Mouse (Mus musculus): Measurements from ENCODE around the gene Golph3l. TPM values are rescaled to one million over a fixed set of nuclear protein-coding genes. Genes with fewer than 3 reads are reported as not detected.

Golph3l gene
- 32.5 and 36.4 TPM in 2 replicates for polyA plus RNA-seq (2012; rRNA removed)

GRCm38 (mm10) chr3:95588604-95589086 is at the start of gene Golph3l:
Gene Golph3l (plus strand): TSS chr3:95588934.

DNA sequence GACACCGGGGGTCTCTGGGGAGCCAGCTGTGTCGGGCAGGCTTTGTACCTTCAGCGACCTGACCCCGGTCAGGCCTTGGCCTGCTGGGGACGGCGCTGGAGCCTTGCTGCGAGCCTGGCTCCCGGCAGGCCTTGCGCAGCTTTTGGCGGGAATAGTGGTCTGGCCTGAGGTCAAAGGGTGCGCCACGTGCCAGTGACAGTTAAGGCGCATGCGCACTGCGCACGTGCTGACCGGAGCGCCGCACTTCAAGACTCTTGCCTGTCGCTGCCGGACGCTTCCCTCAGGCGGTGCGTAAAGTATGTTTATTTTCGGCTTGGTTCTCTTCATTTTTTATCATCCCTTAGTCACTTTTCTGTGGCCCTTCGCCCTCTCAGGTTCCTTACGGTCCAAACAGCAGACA is 29.3 kb upstream of the Golph3l start, which contains the start of gene Hormad1:
Gene Hormad1, plus strand, starts transcription at position 241 of the 400 bp plus-strand sequence.

DNA sequence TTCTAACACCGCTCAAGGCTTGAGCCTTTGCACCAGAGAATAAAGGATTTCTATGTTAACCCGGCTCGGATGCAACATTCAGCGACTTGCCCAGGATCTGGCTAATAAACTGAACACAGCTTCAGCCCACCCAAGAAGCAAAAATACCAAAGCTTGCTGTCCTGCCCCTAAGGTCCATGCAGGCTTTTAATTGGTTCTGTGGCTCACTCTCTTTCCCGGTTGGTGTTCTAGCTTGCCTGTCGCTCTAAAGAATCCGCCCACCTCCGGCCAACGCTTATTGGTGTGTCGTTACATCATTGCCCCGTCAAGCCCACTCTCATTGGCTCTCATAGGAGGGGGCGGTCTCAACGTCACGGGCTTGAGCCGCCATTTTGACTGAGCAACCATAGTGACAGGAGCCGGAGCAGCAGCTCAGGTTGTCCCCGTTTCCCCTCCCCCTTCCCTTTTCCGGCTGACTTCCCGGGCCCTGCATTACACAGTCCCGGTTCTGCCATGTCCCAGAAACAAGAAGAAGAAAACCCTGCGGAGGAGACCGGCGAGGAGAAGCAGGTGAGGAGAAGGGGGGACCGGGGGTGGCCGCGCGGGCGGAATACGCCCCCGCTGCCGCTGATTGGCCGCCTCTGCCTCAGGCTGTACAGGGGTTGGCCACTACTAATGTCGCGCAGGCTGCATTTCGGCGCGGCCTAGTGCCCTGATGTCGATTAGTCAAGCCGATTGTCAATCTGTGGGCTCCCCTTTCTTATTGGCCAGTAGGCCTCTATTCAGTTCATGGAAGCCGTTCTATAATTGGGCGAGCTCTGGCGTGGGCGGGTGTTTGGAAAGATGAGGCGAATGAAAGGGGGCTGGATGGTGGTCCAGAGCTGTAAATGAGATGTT is 36.1 kb downstream of the Golph3l start, which contains the start of gene Ensa:
Gene Ensa, plus strand, starts transcription at position 366 of the 876 bp plus-strand sequence.

GRCm38 (mm10) chr3:95658236-95658867 is 69.6 kb downstream of the Golph3l start, which contains the start of gene Mcl1:
Gene Mcl1 (plus strand): TSS chr3:95658788.

Other genes with a start within 250 kb of the Golph3l start
- 62.2 and 65.8 TPM in 2 replicates for gene Setdb1, start 231.7 kb upstream of the Golph3l start, polyA plus RNA-seq (2012; rRNA removed)
- not detected in 2 replicates for gene 4930558C23Rik, start 186.1 kb upstream of the Golph3l start, polyA plus RNA-seq (2012; rRNA removed)
- 30.4 and 39.4 TPM in 2 replicates for gene Arnt, start 154.5 kb upstream of the Golph3l start, polyA plus RNA-seq (2012; rRNA removed)
- gene Ctsk, start 89.7 kb upstream of the Golph3l start, polyA plus RNA-seq (2012; rRNA removed): 8.1 and 10.8 TPM in 2 replicates
- gene Ctss, start 62.1 kb upstream of the Golph3l start, polyA plus RNA-seq (2012; rRNA removed): 7.9 and 10.8 TPM in 2 replicates
- gene Hormad1, start 29.3 kb upstream of the Golph3l start, polyA plus RNA-seq (2012; rRNA removed): 0.05 TPM in 1 of 2 replicates, not detected in the other
- gene Ensa, start 36.1 kb downstream of the Golph3l start, polyA plus RNA-seq (2012; rRNA removed): 51.9 and 63.0 TPM in 2 replicates
- gene Mcl1, start 69.9 kb downstream of the Golph3l start, polyA plus RNA-seq (2012; rRNA removed): 73.5 and 157 TPM in 2 replicates
- gene Adamtsl4, start 99.0 kb downstream of the Golph3l start, polyA plus RNA-seq (2012; rRNA removed): 0.30 and 0.42 TPM in 2 replicates
- gene Ecm1, start 150.6 kb downstream of the Golph3l start, polyA plus RNA-seq (2012; rRNA removed): 18.1 and 22.0 TPM in 2 replicates
- 40.4 and 53.3 TPM in 2 replicates for gene Tars2, start 171.3 kb downstream of the Golph3l start, polyA plus RNA-seq (2012; rRNA removed)
- gene Rprd2, start 229.9 kb downstream of the Golph3l start, polyA plus RNA-seq (2012; rRNA removed): 23.3 and 36.7 TPM in 2 replicates